In the genomic region with DNA sequence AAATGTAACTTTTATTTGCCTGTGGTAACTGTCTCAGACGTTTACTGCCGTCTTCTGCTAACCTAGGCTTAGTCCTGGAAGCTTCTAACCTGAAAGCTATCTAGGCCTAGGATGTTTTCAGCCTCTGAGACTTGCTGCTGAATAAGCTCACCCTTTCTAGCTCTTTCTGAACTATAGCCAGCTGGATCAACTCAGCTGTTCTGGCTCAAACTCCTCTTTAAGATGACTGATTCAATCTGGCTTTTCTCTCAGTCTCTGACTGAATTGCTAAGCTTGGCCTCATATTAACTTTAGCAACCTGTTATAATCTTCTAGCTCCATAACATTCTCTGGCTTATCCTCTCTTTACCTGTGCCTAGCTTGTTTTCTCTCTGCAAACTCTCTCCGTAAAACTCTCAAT, we compare ENCODE assay signal across 29 mouse cellular contexts. TPM values are rescaled to one million over a fixed set of nuclear protein-coding genes. Genes with fewer than 3 reads are reported as not detected.
A peak's percentile ranks its signal among the peaks of the same experiment; 100 is the strongest.
DNase-seq lines count a peak whose midpoint lies in the region; ATAC-seq and TF ChIP-seq lines count a peak whose summit lies in the region.
"Had no signal": no experiment of that assay in that cellular context is flagged by ENCODE, and none has a peak within 500 bp of the region (broad histone marks: within the 10 kb centered on the region; RNA-seq: fewer than 3 reads in every experiment).

No protein-coding gene starts in this region.

- H3K27ac ChIP-seq in embryonic facial prominence, embryonic 14.5 days (replicated peaks; ENCODE audit: low read depth, low read length), result no peak overlapping the region
- no peak overlapping the region for H3K27ac ChIP-seq in embryonic facial prominence, embryonic 10.5 days (replicated peaks)
- no peak overlapping the region for H3K27ac ChIP-seq in kidney, adult 2 months (ENCODE audit: insufficient read depth, low read depth, low read length)
- H3K27ac ChIP-seq in kidney, embryonic 15.5 days, result no peak overlapping the region
- H3K27ac ChIP-seq in kidney, embryonic 16.5 days (ENCODE audit: low read length), result no peak overlapping the region
- no peak overlapping the region for H3K27ac ChIP-seq in intestine, postnatal 0 days (ENCODE audit: low read depth, low read length)
- H3K27ac ChIP-seq: hindbrain, embryonic 10.5 days; hindbrain, embryonic 15.5 days; limb, embryonic 15.5 days; liver, embryonic 13.5 days had no signal

- WGBS in embryonic facial prominence, embryonic 14.5 days, result 71% methylated on average over 3 of the region's 3 CpGs
- 78% methylated on average over 3 of the region's 3 CpGs for WGBS in embryonic facial prominence, embryonic 10.5 days
- WGBS in kidney, adult 2 months, result 59% methylated on average over 3 of the region's 3 CpGs
- 67% methylated on average over 3 of the region's 3 CpGs for WGBS in kidney, embryonic 15.5 days
- 61% methylated on average over 3 of the region's 3 CpGs for WGBS in kidney, embryonic 16.5 days
- WGBS in intestine, postnatal 0 days, result 67% methylated on average over 3 of the region's 3 CpGs

- H3K36me3 ChIP-seq in embryonic facial prominence, embryonic 14.5 days (ENCODE audit: control insufficient read depth, insufficient read depth, low read length), result no peaks in the 10 kb centered on the region
- no peaks in the 10 kb centered on the region for H3K36me3 ChIP-seq in embryonic facial prominence, embryonic 10.5 days (replicated peaks)
- no peaks in the 10 kb centered on the region for H3K36me3 ChIP-seq in kidney, adult 2 months (ENCODE audit: control insufficient read depth, insufficient read depth, low read length)
- no peaks in the 10 kb centered on the region for H3K36me3 ChIP-seq in kidney, embryonic 15.5 days
- no peaks in the 10 kb centered on the region for H3K36me3 ChIP-seq in kidney, embryonic 16.5 days (ENCODE audit: insufficient read depth, low read length)
- H3K36me3 ChIP-seq in intestine, postnatal 0 days (ENCODE audit: control insufficient read depth, insufficient read depth), result no peaks in the 10 kb centered on the region
- H3K36me3 ChIP-seq: heart, embryonic 12.5 days; hindbrain, embryonic 10.5 days; hindbrain, embryonic 15.5 days; limb, embryonic 15.5 days; liver, embryonic 13.5 days had no signal

- 0 out of 2 replicates have a peak, but pooled peaks cover 3% of the 10 kb centered on the region for H3K9me3 ChIP-seq in embryonic facial prominence, embryonic 14.5 days (ENCODE audit: control insufficient read depth, low read length)
- no peaks in the 10 kb centered on the region for H3K9me3 ChIP-seq in embryonic facial prominence, embryonic 10.5 days
- no peaks in the 10 kb centered on the region for H3K9me3 ChIP-seq in kidney, embryonic 15.5 days (replicated peaks)
- no peaks in the 10 kb centered on the region for H3K9me3 ChIP-seq in kidney, embryonic 16.5 days (ENCODE audit: low read length)
- H3K9me3 ChIP-seq in intestine, postnatal 0 days (ENCODE audit: control insufficient read depth), result no peaks in the 10 kb centered on the region
- H3K9me3 ChIP-seq: heart, embryonic 12.5 days; hindbrain, embryonic 10.5 days; hindbrain, embryonic 15.5 days; limb, embryonic 15.5 days; liver, embryonic 13.5 days had no signal

- no peak overlapping the region for H3K9ac ChIP-seq in embryonic facial prominence, embryonic 14.5 days (ENCODE audit: low read depth, low read length)
- no peak overlapping the region for H3K9ac ChIP-seq in kidney, embryonic 15.5 days
- H3K9ac ChIP-seq in kidney, embryonic 16.5 days (replicated peaks; ENCODE audit: low read length), result no peak overlapping the region
- H3K9ac ChIP-seq in intestine, postnatal 0 days (ENCODE audit: low read depth, low read length), result no peak overlapping the region
- H3K9ac ChIP-seq: heart, embryonic 12.5 days; hindbrain, embryonic 15.5 days; limb, embryonic 15.5 days; liver, embryonic 13.5 days had no signal

- H3K27me3 ChIP-seq in embryonic facial prominence, embryonic 14.5 days (replicated peaks; ENCODE audit: control insufficient read depth, insufficient read depth, low read length), result no peaks in the 10 kb centered on the region
- H3K27me3 ChIP-seq in embryonic facial prominence, embryonic 10.5 days (replicated peaks; ENCODE audit: low read depth, poor library complexity, severe bottlenecking), result no peaks in the 10 kb centered on the region
- H3K27me3 ChIP-seq in kidney, adult 2 months (replicated peaks; ENCODE audit: control insufficient read depth, insufficient read depth, low read length), result no peaks in the 10 kb centered on the region; the same call in 1 of the 2 replicates
- no peaks in the 10 kb centered on the region for H3K27me3 ChIP-seq in kidney, embryonic 15.5 days
- no peaks in the 10 kb centered on the region for H3K27me3 ChIP-seq in kidney, embryonic 16.5 days (ENCODE audit: insufficient read depth, low read length)
- H3K27me3 ChIP-seq in intestine, postnatal 0 days (replicated peaks; ENCODE audit: control insufficient read depth, insufficient read depth, low read length), result no peaks in the 10 kb centered on the region
- H3K27me3 ChIP-seq: heart, embryonic 12.5 days; hindbrain, embryonic 15.5 days; limb, embryonic 15.5 days; liver, embryonic 13.5 days had no signal

- no peak for TF ChIP-seq CTCF in kidney, adult 2 months (conservative IDR thresholded peaks at IDR 0.05; ENCODE audit: insufficient read depth, insufficient read length, low read depth, low read length)
- no peak for TF ChIP-seq CTCF in intestine, postnatal 0 days (IDR thresholded peaks at IDR 0.05; ENCODE audit: low read depth)

- H3K4me2 ChIP-seq in embryonic facial prominence, embryonic 14.5 days (ENCODE audit: low read depth, low read length), result no peak overlapping the region
- no peak overlapping the region for H3K4me2 ChIP-seq in kidney, embryonic 15.5 days
- no peak overlapping the region for H3K4me2 ChIP-seq in kidney, embryonic 16.5 days (replicated peaks; ENCODE audit: low read depth, low read length)
- no peak overlapping the region for H3K4me2 ChIP-seq in intestine, postnatal 0 days (replicated peaks; ENCODE audit: low read depth)
- H3K4me2 ChIP-seq: heart, embryonic 12.5 days; hindbrain, embryonic 15.5 days; limb, embryonic 15.5 days; liver, embryonic 13.5 days; midbrain, embryonic 11.5 days had no signal

- peak; percentile 20 for DNase-seq in embryonic facial prominence, embryonic 14.5 days (ENCODE audit: low spot score)
- no peak for DNase-seq in embryonic facial prominence, embryonic 10.5 days (ENCODE audit: low spot score)
- peak; percentile 2 for DNase-seq in kidney, adult 2 months
- DNase-seq in kidney, postnatal 4 days, result peak; percentile 15 to 26
- peak; percentile 37 for DNase-seq in brain, adult 2 months (ENCODE audit: low read depth, low spot score)
- DNase-seq: adrenal gland, adult 2 months; adrenal gland, postnatal 36 days; cerebellum, adult 8-10 months; cerebellum, postnatal 25 days; gastrocnemius, postnatal 25 days; heart, adult 18-20 months; liver, embryonic 13.5 days; lung, adult 18-20 months; lung, postnatal 10 days; right cerebral cortex, postnatal 25 days; thymus, adult 2 months; thymus, postnatal 36 days had no signal

- ATAC-seq in embryonic facial prominence, embryonic 14.5 days (ENCODE audit: low read depth), result no peak
- no peak for ATAC-seq in kidney, embryonic 15.5 days (replicated peaks; ENCODE audit: low FRiP score)
- ATAC-seq in kidney, embryonic 16.5 days (ENCODE audit: low FRiP score, low TSS enrichment), result no peak
- no peak for ATAC-seq in intestine, postnatal 0 days
- ATAC-seq: activated CD4-positive, CD25-positive, alpha-beta regulatory T cell, adult 4 months; inflammation-experienced regulatory T-cells, adult 6 months; midbrain, embryonic 16.5 days had no signal

- H3K4me1 ChIP-seq in embryonic facial prominence, embryonic 14.5 days (ENCODE audit: control insufficient read depth, insufficient read depth, low read length), result no peaks in the 10 kb centered on the region
- peaks cover 5% of the 10 kb centered on the region for H3K4me1 ChIP-seq in embryonic facial prominence, embryonic 10.5 days
- no peaks in the 10 kb centered on the region for H3K4me1 ChIP-seq in kidney, adult 2 months (ENCODE audit: control insufficient read depth, insufficient read depth, low read length)
- no peaks in the 10 kb centered on the region for H3K4me1 ChIP-seq in kidney, embryonic 15.5 days
- H3K4me1 ChIP-seq in kidney, embryonic 16.5 days (ENCODE audit: insufficient read depth, low read length), result no peaks in the 10 kb centered on the region
- H3K4me1 ChIP-seq in intestine, postnatal 0 days (replicated peaks; ENCODE audit: control insufficient read depth, insufficient read depth, low read length), result no peaks in the 10 kb centered on the region
- H3K4me1 ChIP-seq: heart, embryonic 12.5 days; hindbrain, embryonic 10.5 days; hindbrain, embryonic 15.5 days; limb, embryonic 15.5 days; liver, embryonic 13.5 days had no signal

- TF ChIP-seq POLR2A in kidney, adult 2 months (IDR thresholded peaks at IDR 0.05; ENCODE audit: low read depth, low read length), result no peak

- no peak overlapping the region for H3K4me3 ChIP-seq in embryonic facial prominence, embryonic 14.5 days (ENCODE audit: low read depth, low read length)
- H3K4me3 ChIP-seq in embryonic facial prominence, embryonic 10.5 days, result no peak overlapping the region
- no peak overlapping the region for H3K4me3 ChIP-seq in kidney, adult 2 months (ENCODE audit: insufficient read depth, low read depth, low read length)
- no peak overlapping the region for H3K4me3 ChIP-seq in kidney, embryonic 15.5 days (replicated peaks)
- H3K4me3 ChIP-seq in kidney, embryonic 16.5 days (ENCODE audit: low read length), result no peak overlapping the region
- no peak overlapping the region for H3K4me3 ChIP-seq in intestine, postnatal 0 days (ENCODE audit: low read depth, low read length)
- H3K4me3 ChIP-seq: heart, embryonic 12.5 days; hindbrain, embryonic 10.5 days; hindbrain, embryonic 15.5 days; limb, embryonic 15.5 days; liver, embryonic 13.5 days had no signal

RNA-seq across cellular contexts. Expression of gene Hs3st4, which starts 35.8 kb away (rescaled TPM):
- polyA plus RNA-seq in embryonic facial prominence, embryonic 14.5 days (2014; fragmentation: Nextera tagmentation; extraction: Ambion mirVana), result 0.08 and 0.18 TPM in 2 replicates
- 0.11 TPM in 1 of 2 replicates, not detected in the other for polyA plus RNA-seq in embryonic facial prominence, embryonic 10.5 days (2016; fragmentation: Nextera tagmentation; extraction: Ambion mirVana)
- not detected in 2 replicates for polyA plus RNA-seq in kidney, adult 2 months (2012; rRNA removed)
- 0.06 and 0.09 TPM in 2 replicates for polyA plus RNA-seq in kidney, embryonic 15.5 days (2015; fragmentation: Nextera tagmentation; extraction: Ambion mirVana)
- polyA plus RNA-seq in kidney, embryonic 16.5 days (2015; fragmentation: Nextera tagmentation; extraction: Ambion mirVana), result 0.06 TPM in 2 replicates
- polyA plus RNA-seq in intestine, postnatal 0 days (2015; fragmentation: Nextera tagmentation; extraction: Ambion mirVana), result not detected in 2 replicates
- polyA plus RNA-seq: activated CD4-positive, CD25-positive, alpha-beta regulatory T cell, adult 4 months; adrenal gland, adult 2 months; C2C12; inflammation-experienced regulatory T-cells, adult 6 months; liver, embryonic 13.5 days had no signal
